Mouse (Mus musculus) c-Kit-positive CD71-positive TER-119-negative erythroid progenitor cells, embryonic 14.5 days (primary cell): ENCODE results near the gene Sval1.

Source experiments
- DNase-seq: peaks from one replicate; pipeline ENCODE4 v3.0.0-alpha.2; 2013; ENCODE audit warnings: low read depth

The Sval1 gene

DNA sequence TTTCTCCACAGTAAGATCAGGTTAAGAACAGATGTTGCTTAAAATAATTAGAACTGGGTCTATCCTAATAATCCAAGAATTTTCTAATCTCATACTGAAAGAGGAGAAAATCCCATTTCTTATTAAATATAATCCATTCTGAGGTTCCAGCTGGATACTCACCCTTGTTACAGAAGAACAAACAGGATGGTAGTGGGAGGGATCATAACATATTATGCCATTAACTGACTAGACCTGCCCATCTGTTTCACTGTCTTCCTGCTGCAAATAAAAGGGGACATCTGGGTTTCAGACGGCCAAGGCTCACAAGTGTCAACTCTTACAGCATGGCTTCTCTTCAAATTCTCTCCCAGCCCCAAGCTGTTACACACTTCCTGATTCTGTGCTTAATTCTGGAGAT is at the start of gene Sval1:
Sval1 (plus strand) TSS at position 301 of the 400 bp plus-strand sequence.
- no peak for DNase-seq

DNA sequence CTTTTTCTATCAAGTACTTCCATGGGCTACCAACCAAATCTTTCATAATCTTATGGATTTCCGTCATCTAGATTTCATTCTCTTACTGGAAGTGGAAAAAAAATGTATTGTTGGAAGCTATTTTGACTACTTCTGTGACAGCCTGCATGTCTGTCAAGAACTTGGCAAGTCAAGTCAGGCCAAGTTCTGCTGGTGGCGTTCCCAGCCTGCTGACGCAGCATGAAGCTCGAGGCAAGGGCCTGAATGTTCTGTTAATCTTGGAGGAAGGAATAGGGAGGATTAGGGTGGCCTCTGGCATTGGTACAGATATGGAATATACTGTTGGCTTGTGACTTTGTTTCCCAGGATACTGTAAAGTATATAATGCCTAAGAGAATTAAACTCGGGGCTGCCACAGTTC is 39.8 kb upstream of the Sval1 start:
- no peak for DNase-seq

DNA sequence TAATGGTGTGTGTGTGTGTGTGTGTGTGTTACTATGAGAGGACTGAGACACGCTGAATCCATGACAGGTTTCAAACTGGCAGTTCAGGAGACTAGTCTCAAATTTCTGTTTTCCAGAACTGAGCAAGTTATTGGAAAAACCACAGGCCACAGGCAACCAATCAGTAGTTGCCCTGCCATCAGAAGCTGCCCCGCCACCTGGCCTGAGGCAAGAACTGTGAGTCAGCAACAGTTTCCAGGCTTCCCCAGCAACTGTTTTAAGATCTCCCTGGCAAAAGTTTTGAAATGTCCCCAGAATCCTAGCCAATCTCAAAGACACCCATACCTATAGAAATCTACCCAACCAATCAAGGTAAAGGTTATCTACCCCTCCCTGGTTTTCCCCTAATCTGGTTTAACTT is 36.5 kb upstream of the Sval1 start:
- no peak for DNase-seq

DNA sequence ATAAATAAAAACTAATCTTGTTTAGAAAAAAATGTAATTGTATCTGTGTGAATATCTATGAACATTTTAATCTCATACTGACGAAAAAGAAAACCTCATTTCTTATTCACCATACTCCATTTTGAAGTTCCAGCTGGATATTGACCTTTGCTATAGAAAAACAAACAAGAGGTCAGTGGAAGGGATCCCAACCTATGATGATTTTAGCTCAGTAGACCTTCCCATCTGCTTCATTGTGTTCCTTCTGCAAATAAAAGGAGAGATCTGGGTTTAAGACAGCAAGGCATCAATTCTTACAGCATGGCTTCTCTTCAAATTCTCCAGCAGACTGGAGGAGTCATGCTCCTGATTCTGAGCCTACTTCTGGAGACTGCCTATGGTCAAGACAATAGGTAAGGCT is 16.4 kb downstream of the Sval1 start, which contains the start of gene Sval3:
Sval3 (plus strand) TSS at position 301 of the 400 bp plus-strand sequence.
- no peak for DNase-seq
